Mouse (Mus musculus) thymus, adult 2 months (tissue): ENCODE results near the gene Ypel3. TPM values are rescaled to one million over a fixed set of nuclear protein-coding genes. Genes with fewer than 3 reads are reported as not detected.

Experiments
- DNase-seq: peaks from one replicate; pipeline ENCODE4 v3.0.0; 2021
- H3K27ac ChIP-seq: fragments of 200-500 bp; 2 replicates; pipeline ENCODE4 v1.5.1; 2012; ENCODE audit warnings: low read length, control low read depth; ENCODE audit not compliant: control insufficient read depth, insufficient read depth
- H3K27me3 ChIP-seq: fragments of 200-500 bp; 2 replicates; pipeline ENCODE4 v1.6.1; 2012; ENCODE audit warnings: mild to moderate bottlenecking, low read length, moderate library complexity, mixed read lengths; ENCODE audit not compliant: control insufficient read depth, insufficient read depth
- H3K36me3 ChIP-seq: fragments of 200-500 bp; 2 replicates; pipeline ENCODE4 v1.6.1; 2012; ENCODE audit warnings: mild to moderate bottlenecking, low read length, moderate library complexity; ENCODE audit not compliant: control insufficient read depth, insufficient read depth
- H3K4me1 ChIP-seq: fragments of 200-500 bp; replicated peaks from 2 replicates; pipeline ENCODE4 v1.6.1; 2012; ENCODE audit warnings: low read length; ENCODE audit not compliant: control insufficient read depth, insufficient read depth
- H3K4me3 ChIP-seq: fragments of 200-500 bp; 2 replicates; pipeline ENCODE4 v1.5.1; 2012; ENCODE audit warnings: mild to moderate bottlenecking, low read length, control low read depth, moderate library complexity; ENCODE audit not compliant: control insufficient read depth, insufficient read depth
- CTCF ChIP-seq: fragments of 200-500 bp; IDR thresholded peaks from 2 replicates; pipeline ENCODE4 v1.5.1; 2012; ENCODE audit warnings: mild to moderate bottlenecking, control low read depth, low read length, moderate library complexity, borderline replicate concordance; ENCODE audit not compliant: control insufficient read depth, poor library complexity, insufficient read depth; ENCODE audit errors: extremely low read depth
- POLR2A ChIP-seq: fragments of 200-500 bp; IDR thresholded peaks from 2 replicates; pipeline ENCODE4 v1.6.1; 2012; ENCODE audit warnings: mild to moderate bottlenecking, low read length, control low read depth, moderate library complexity; ENCODE audit not compliant: control insufficient read depth, poor library complexity, insufficient read depth; ENCODE audit errors: extremely low read depth
- WGBS: fragments of 180-500 bp; shearing (Covaris S2); methylation state at CpG from one replicate; pipeline ENCODE4 v1.1.7; 2018; 5-methylcytosine and 5-hydroxymethylcytosine counted together
- polyA plus RNA-seq: library from polyadenylated mRNA; depleted of rRNA; stranded (reverse); fragments of >200 nt; gene quantifications from 2 replicates; pipeline ENCODE4 v1.2.3, GENCODE M21; 2012

Ypel3 gene
- polyA plus RNA-seq, 1 experiment: 622 TPM

GRCm38 (mm10) chr7:126789141-126789540 is 12.4 kb downstream of the Ypel3 start:
- H3K36me3 ChIP-seq: peaks cover 54% of the 10 kb centered on the region
- H3K27me3 ChIP-seq: no peaks in the 10 kb centered on the region
- no peak for DNase-seq
- H3K4me1 ChIP-seq: peaks cover 15% of the 10 kb centered on the region
- H3K4me3 ChIP-seq: no peak overlapping the region
- no peak for TF ChIP-seq CTCF
- no peak for TF ChIP-seq POLR2A
- 97% methylated on average over 4 of the region's 4 CpGs for WGBS
- no peak overlapping the region for H3K27ac ChIP-seq

DNA sequence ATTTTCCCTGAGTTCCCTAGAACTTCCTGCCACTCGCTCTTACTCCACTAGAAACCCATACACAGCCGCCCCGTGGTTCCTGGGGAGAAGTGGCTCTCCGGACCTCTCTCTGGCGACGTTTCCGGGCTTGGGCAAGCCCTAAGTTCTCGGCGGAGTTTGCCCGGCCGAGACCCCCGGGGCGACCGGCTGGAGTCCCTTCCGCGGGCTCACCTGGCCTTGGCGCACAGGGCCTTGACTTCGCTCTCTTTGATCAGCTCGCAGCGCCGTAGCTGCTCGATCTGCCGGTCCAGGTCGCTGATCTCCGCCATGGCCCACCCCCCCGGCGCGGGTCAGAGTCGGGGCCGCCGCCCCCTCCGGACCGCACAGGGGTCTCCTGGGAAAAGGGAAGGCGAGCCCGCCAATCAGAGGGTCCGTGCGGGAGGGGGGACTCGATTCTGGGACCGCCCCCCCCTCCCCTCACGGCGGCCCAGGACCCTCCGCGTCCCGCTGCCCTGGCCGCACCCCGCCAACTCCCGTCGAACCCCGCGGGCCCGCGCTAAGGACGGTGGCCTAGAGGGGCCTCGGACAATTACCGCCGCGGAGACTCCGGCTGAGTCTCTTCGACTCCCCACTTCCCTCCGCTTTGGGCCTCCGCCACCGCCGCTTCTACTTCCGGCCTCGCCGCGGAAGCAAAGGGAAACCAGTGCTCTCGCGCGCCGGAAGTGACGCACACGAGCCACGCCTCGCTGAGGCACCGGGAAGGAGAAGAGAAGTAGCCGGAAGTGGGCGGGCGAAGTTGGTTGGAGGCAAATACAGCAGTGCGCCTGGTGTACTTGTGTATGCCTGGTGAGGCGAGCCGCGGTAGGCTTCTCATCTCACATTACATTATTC is 15.3 kb downstream of the Ypel3 start, which contains the start of gene Ppp4c:
Gene Ppp4c, minus strand, starts transcription at position 646 of the 870 bp plus-strand sequence.
- TF ChIP-seq CTCF (no peak), POLR2A (peak; percentile 96)
- peak; percentile 96 for DNase-seq
- Histone ChIP-seq H3K27me3 (no peaks in the 10 kb centered on the region), H3K27ac (peak within 1 kb of the TSS; percentile 75), H3K4me3 (peak within 1 kb of the TSS; percentile 87), H3K4me1 (peaks cover 23% of the 10 kb centered on the region), H3K36me3 (peaks cover 29% of the 10 kb centered on the region)
- under 1% methylated on average over 82 of the region's 83 CpGs for WGBS

DNA sequence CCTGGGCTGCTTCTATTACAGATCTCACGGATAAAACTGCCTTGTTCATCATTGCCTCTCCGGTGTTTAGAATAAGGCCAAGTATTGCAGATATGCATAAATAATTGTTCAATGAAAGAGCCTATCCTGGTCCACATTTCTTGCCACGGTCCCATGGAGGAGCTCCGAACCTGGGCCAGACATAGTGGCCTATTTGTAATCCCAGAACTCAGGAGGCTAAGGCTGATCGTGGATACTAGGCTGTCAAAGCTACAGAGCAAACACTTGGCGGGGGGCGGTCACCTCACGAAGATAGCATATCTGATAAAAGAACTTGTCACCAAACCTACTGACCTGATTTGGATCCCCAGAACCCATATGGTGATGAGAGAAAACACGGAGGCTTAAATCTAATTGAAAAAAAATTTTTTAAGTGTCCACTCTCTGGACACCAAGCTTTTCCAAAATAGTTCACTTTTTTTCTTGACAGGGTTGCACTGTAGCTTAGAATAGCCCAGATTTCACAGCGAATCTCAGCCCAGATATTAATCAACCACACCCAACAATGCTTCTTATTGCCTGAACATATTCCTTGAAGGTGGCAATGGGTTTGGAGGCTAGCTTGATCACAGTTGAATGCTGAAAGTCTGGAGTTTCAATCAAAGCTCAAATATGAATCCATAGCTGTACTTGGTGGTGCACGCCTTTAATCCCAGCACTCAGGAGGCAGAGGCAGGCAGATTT is 16.1 kb downstream of the Ypel3 start:
- WGBS: 38% methylated on average over 11 of the region's 11 CpGs
- no peak for DNase-seq
- TF ChIP-seq CTCF: no peak
- no peak for TF ChIP-seq POLR2A
- Histone ChIP-seq H3K27ac (peak overlapping the region; percentile 75), H3K4me1 (peaks cover 31% of the 10 kb centered on the region), H3K4me3 (no peak overlapping the region), H3K27me3 (no peaks in the 10 kb centered on the region), H3K36me3 (peaks cover 21% of the 10 kb centered on the region)

GRCm38 (mm10) chr7:126793456-126794270 is 16.9 kb downstream of the Ypel3 start:
- H3K36me3 ChIP-seq: peaks cover 14% of the 10 kb centered on the region
- H3K4me3 ChIP-seq: no peak overlapping the region
- TF ChIP-seq POLR2A: no peak
- no peak for TF ChIP-seq CTCF
- peaks cover 35% of the 10 kb centered on the region for H3K4me1 ChIP-seq
- no peak for DNase-seq
- no peaks in the 10 kb centered on the region for H3K27me3 ChIP-seq
- peak overlapping the region; percentile 82 for H3K27ac ChIP-seq
- WGBS: 90% methylated on average over 4 of the region's 4 CpGs

DNA sequence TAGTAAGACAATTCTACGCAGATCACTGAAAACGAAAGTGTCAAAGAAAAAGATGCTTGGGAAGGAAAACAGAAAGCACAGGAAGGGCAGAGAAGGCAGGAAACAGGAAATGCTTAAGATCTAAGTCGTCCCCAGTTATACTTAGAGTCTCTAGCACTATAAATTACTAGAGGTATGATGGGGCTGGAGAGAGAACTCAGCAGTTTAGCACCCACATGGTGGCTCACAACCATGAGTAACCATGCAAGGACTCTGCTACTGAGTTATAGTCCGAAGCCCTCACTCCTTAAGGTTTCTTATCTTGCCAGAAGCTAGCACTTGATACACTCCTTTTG is 17.5 kb downstream of the Ypel3 start:
- Histone ChIP-seq H3K27me3 (no peaks in the 10 kb centered on the region), H3K4me1 (peaks cover 35% of the 10 kb centered on the region), H3K36me3 (peaks cover 8% of the 10 kb centered on the region; the same call in 1 of the 2 replicates), H3K4me3 (no peak overlapping the region), H3K27ac (peak overlapping the region; percentile 82)
- no peak for DNase-seq
- WGBS: 26% methylated on average over 4 of the region's 4 CpGs
- TF ChIP-seq POLR2A (no peak), CTCF (no peak)

DNA sequence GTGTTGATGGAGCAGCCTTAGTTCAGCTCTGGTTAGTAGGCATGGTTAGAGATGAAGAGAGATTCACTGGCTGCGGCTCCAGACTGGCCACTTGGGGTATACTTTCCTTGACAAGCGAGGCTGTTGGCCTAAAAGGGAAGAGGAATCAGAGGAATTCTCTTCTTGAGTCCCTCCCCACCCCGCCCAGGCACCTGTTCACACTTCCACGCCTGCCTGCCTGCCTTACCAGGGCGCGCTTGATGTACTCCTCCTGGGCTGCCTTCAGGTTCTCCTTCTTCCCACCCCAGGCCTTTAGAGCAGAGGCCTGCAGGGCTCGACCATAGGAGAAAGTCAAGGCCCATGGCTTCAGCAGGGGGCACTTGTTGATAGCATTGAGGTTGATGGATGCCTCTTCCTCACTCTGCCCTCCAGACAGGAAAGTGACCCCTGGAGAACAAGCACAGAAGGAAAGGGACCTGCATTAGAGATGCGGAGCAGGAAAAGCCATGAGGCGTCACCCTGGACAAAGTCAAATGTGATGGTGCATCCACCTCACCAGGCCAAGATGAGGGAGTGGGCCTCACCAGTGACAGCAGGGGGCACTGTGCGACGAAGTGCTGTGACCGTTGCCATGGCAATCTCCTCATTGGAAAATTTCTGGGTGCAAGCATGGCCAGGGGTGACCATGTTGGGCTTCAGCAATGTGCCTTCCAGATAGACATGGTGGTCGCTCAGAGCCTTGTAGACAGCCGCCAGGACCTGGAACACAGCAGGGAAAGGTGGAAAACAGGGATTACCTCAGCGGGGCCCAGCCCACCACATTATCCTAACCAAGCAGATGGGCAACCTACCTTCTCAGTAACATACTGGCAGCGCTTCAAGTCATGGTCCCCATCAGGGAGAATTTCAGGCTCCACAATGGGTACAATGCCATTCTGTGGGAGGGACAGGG is 18.9 kb downstream of the Ypel3 start:
- no peaks in the 10 kb centered on the region for H3K36me3 ChIP-seq
- no peaks in the 10 kb centered on the region for H3K27me3 ChIP-seq
- no peak overlapping the region for H3K4me3 ChIP-seq
- H3K27ac ChIP-seq: no peak overlapping the region
- TF ChIP-seq CTCF (no peak), POLR2A (no peak)
- WGBS: 92% methylated on average over 16 of the region's 16 CpGs
- DNase-seq: no peak
- peaks cover 39% of the 10 kb centered on the region for H3K4me1 ChIP-seq
